Mouse (Mus musculus) layer of hippocampus, adult 11-12 months (tissue): ENCODE results near the gene Pitpna.
"Not testable (repeated sequence)": the region's sequence is repeated elsewhere in the genome, so short reads cannot be mapped to it uniquely, and the experiment has no call there.

Source experiments
- DNase-seq: peaks from one replicate; pipeline ENCODE4 v3.0.0; 2022; ENCODE audit warnings: low spot score

Pitpna gene

DNA sequence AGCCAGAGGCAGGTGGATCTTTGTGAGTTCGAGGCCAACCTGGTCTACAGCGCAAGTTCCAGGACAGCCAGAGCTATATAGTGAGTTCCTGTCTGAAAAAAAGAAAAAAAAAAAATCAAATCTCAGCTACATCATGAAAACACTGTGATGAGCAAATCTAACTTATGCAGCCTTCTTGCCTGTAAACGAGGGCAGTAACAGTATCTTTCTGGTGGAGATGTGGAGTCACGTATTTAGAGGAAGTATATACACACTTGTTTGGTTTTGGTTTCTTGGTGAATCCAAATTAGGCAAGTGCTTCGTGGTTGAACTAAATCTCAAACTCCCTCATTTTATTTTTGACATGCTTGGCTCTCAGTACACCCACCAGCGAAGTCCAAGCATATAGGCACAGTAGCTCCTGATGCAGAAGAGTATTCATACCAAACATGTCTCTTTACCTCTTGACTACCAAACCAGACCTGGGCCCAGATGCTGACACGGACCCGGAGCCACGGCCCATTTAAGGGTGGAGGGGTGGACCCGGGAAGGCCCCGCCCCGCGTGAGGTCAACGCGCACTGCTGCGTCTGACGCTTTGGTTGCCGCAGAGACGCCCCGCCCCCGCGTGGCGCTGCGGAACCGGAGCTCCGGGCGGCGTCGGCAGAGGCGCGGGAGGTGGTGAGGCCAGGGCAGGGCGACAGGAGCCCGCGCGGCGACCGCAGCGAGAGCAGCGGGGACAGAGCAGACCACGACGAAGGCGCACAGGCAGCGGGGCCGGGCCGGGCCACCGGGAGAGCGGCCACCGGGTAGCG, at the start of gene Pitpna:
Pitpna (plus strand) TSS at position 605 of the 792 bp plus-strand sequence.
- DNase-seq, result peak; percentile 96

DNA sequence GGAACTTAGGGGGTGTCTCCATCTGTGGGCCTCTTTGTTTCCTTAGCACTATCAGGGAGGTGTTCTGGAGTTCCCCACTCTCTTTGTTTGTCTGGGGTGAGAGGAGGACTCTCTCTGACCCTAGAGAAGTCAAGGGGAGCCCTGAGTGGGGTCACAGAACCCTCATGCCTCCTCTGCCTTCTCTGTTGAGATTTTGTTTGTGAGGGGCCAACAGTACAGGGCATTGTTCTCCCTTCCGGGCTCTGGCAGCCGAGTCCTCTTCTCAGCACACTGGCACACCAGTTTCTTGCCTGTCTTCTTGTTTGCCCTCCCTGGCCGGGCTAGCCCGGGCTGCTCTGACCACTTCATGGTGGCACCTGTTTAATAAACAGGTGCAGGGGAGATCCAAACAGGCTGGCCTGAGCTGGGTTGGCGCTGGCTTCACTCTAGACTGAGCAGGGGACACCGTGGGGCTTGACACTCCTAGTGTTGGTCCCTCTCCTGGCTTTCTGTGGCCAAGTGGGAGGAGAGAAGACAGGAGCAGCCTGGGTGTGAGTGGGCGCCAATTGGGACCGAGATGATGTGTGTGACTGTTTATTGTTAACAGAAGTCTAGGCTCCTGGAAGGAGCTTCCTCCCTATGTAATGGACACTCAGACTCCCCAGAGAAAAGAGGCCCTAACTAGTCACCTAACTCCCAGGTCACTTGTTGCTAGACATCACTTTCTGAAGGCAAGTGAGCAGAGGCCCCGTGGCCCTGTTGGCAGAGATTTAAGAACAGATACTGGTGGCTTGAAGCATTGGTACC, 49.5 kb upstream of the Pitpna start:
- no peak for DNase-seq

DNA sequence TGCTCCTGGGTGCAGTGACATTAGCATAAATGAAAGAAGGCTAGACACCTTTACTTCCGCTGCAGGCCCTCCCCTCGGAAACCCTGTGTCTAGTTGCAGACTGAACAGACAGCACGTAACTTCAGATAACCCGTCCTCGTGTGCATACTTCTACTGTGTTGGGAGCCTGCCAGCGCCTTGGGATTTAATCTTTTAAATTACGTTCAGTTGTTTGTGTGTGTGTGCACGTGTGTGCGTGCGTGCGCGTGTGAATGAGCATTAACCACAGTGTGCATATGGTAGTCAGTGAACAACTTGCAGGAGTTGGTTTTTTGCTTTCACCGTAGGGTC, 49.0 kb upstream of the Pitpna start:
- no peak for DNase-seq

DNA sequence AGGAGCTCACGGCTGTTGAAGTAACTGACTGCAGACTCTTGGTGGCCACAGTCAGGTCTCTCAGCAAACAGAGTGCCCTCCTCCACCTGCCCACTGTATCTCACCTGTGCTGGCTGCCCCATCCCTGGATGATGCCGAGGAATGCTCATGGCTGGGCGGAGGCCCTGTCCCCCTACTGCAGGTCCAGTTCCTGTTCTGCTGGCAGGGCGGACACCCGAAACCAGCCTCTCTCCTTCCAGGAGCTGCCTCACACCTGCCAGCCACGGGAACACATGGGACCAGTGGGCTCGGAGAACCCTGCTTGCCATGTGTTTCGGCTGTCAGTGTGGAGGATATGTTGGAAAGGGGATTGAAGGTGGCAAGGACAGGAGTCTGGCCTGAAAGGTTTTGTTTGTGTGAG, 47.7 kb upstream of the Pitpna start:
- DNase-seq, result no peak

DNA sequence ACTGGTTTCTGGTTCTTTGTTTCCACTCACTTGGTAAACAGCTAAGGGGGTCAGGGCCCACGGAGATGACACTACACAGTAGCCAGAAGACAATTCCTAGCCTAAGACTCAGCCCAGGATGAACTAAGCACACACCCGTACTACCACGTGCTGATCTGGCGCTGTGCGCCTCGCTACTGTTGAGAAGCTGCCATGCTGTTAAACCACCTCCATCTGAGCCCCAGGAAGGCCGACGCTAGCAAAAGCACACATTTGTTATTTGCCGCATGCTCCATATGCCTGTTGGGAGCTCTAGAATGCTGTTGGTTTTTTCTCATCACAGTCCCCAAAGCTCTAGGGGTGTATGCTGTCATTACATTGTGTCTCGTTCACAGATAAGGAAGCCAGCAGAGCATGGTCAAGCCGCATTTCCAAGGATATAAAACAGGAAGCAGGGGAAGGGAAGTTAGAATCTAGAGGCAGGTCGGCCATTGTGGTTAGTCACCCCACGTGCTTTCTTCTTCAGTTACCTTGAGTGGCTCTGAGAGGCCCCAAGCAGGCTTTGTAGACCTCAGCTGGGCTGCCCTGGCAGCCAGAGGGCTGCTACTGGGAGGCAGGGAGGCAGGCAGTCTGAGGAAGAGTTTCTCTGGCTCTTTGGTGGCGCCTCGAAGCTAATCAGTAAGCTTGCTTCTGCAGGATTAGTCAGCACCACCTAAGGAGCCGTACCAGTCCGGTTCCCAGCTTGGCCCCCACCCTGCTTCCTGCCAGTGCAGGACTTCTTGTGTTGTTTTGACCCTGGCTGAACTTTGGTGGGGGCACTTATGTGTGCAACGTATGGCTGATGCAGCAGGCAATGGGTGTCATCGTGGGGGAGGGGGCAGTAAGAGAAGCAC, 47.0 kb upstream of the Pitpna start:
- peak; percentile 71 for DNase-seq

DNA sequence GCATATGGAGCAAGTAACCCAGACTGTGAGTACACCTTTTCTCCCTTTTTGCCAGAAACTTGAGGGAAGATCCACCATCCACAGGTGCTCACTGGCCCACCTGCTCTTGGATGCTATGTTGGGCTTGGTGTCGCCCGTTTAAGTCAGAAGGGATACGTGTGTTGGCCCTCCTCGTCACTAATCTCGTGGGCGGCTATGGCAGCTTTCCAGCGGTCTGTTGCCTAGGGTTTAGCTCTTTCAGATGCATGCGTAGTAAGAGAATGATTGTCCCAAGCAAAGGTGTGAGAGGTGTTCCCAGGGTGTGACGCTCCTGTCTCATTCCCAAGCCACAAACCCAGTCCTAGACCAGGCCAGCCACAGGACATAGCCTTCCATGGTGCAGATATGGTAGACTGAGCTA, 43.2 kb upstream of the Pitpna start:
- DNase-seq, result no peak

DNA sequence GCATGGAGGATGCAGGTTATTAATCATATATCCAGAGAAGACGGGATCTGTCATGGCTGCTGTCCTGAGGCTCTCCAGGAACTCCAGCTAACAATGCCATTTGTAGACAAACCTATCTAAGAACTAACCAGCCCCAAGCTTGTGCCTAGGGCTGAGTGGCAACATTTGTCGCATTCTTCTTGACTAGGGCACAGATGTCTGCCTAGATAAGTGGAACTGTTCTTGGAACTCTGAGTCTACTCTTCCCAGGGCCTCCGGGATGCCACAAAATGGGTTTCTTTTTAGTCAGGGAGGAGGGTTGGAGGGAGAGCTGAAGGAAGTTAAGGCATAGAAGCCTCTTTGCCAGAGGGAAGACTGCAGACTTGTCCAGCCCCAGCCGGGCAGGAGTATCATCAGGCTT, 41.8 kb upstream of the Pitpna start:
- no peak for DNase-seq

DNA sequence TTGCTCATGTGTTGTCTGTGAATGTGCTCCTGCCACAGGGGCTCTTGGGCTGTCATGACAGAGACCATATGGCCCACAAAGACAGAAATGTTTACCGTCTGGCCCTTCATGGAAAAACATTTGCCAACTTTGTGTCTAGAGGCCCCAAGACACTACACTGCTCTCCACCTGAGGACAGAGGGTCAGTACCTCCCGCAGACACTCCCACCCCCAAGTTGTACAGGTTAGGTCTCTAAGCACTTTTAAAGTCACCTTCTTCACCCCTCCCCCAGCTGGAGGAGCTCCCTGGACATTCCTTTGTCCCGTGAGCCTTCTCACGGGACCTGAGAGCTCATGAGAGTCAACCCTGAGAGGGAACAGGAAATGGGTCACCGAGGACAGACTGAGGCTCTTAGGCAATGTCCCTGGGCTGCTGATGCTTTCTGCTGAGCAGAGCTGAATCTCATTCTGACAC, 38.2 kb upstream of the Pitpna start:
- no peak for DNase-seq

DNA sequence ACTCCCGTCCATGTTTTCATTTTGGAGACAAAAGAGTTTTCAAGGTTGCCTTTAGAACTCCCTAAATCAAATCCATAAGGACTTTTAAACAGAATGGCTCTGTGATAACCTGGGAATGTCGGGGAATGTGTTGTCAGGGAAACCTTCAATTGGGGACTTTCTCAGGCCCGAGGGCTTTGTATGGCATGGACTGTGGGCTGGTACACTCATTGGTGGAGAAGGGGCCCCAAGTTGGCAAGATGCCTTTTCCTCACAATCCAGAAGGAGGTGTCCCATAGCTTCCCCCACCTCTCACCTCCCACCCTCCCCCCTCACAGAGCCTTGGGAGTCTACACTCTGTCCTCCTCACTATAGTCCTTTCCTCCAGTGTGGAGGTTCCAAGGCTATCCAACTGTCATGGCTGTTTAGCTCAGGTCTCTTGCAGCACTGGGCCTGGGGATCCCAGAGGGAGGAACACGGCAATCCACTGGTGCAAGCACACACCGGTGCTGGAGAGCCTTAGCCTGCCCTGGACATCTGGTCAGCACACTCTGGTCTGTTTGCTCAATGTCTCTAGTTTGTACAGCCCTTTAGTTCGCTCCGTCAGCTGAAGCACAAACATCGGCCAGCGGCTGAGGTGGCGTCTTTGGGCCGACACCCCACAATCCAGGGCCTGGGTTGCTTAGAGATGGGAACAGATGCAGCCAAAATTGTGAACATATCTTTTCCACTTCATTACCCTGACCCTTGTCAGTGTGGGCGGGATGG, 37.5 kb upstream of the Pitpna start:
- no peak for DNase-seq

DNA sequence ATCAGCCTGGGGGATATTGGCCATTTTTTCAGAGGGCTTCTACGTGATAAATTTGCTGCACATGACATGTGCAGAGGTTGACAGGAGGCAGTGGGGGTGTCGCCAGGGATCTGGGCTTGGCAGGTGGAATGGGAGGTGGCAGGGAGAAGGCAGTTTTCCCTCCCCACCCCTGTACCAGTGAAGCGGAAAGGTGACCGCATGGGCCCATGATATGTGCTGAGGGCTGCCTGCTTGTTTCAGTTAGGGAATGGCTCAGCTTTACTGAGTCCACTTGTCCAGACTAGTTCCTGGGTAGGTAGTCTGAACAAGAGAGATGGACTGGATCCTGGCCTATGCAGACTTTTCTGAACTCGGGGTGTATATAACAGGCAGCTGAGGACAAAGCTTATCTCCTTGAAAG, 36.6 kb upstream of the Pitpna start:
- no peak for DNase-seq

DNA sequence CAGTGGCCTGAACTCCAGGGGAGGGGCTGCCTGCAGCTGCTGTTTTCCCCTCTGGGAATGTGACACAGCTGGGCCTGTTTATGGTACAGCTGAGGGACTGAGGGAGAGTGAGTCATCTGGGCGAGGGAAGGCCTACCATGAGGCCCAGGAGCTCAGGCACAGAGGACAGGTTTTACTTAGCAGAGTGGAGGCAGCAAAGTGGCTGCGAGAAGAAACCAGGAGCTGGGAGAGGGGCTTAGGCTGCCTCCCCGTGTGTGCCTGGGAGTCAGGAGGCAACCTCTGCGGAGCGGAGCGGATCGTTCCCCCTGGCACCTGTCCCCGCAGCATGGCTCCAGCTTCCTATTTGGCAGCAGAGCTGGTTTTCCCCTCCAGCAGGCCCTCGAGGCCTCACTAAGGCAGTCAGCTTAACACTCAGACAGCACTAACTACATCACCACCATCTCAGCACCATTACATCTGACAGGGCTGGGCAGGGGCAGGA, 35.9 kb upstream of the Pitpna start:
- no peak for DNase-seq

DNA sequence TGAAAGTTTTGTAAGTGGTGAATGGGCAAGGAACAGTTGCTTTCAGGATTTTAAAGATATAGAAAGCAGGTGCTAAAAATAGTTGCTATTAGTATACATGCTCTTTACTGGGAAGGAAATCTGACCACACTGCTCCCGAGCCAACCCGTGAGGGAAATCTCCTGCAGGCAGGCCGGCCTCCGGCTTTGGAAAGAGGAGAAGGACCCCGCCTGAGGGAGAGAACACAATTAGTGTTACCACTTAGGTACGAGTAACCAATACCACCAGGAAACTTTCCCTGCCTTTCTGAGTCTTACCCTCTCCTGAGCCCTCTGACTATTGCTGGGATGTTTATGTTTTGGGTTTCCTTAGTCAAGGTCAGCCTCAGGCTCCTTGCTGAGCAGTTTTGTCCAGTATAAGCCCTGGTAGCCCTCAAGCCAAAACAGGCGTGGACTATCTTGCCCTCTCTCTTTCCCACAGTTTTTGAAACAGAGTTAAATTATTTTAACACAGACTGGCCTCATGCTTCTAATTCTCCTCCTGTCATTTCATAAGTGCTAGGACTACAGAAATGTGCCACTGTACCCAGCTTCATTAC, 34.9 kb upstream of the Pitpna start:
- DNase-seq, result no peak

DNA sequence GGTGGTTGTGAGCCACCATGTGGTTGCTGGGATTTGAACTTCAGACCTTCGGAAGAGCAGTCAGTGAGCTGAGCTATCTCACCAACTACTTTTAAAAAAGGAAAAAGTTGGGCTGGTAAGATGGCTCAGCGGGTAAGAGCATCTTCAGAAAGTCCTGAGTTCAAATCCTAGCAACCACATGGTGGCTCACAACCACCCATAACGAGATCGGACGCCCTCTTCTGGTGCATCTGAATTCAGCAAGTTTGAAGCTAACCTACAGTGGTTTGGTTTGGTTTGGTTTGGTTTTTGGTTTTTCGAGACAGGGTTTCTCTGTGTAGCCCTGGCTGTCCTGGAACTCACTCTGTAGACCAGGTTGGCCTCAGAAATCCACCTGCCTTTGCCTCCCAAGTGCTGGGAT, 31.9 kb upstream of the Pitpna start:
- DNase-seq, result not testable (repeated sequence)

DNA sequence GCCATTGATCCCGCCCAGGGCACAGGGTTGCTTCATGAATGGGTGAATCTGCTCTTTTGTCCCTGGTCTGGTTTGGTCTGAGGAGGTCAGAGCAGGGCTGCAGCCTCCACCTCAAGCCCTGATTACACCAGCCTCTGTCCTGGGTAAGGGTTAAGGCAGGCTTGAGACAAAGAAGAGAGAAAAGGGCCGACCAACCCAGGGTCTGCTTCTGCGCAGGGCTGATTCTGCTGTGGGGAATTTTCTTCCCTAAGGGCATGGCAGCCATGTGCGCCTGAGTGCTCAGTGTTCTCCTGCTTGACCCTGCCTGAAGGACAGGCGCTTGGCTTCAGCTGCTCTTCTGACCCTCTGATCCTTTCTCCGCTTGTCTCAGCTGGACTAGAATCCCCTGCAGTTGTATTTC, 30.8 kb upstream of the Pitpna start:
- no peak for DNase-seq

DNA sequence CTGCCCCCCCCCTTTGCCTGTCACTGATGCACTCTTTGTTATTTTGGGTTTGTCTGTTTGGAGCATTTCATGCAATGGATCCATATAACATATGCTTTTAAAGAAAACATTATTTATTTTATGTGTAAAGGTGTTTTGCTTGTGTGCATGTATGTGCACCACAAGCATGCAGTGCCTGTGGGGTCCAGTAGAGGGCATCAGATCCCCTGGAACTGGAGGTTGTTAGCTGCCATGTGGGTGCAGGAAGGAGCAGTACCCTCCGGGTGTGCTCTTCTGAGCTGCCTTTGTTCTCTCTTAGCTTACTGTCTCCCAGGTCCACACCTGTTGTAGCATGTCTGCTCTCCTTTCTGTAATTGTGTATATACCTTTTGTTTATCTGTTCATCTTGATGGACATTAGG, 29.8 kb upstream of the Pitpna start:
- no peak for DNase-seq

DNA sequence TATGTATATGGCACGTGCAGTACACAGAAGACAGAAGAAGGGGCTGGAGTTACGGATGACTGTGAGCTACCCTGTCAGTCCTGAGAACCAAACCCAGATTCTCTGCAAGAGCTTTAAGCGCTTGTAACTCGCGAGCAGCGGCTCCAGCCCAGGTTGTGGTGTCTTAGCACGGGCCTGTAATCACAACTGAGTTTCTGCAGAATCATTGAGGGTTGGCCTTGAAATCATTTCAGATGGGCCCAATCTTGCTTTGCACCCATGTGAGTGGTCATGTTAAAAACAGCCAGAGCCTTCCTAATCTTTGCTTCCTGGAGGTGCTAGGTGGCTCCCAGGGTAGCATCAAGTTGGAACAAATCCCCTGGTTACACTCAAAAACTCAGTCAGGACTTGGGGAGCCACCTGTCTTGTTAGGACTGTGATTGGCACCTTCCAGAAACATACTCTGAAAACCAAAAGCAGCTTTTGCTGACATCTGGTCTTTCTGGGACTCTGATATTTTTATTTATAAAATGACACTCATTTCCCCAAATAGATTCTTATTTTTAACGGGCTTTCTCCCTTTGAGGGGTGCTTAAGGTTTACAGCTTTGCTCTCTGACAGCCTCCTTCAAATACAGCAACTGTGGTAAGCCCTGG, 27.9 kb upstream of the Pitpna start:
- no peak for DNase-seq

DNA sequence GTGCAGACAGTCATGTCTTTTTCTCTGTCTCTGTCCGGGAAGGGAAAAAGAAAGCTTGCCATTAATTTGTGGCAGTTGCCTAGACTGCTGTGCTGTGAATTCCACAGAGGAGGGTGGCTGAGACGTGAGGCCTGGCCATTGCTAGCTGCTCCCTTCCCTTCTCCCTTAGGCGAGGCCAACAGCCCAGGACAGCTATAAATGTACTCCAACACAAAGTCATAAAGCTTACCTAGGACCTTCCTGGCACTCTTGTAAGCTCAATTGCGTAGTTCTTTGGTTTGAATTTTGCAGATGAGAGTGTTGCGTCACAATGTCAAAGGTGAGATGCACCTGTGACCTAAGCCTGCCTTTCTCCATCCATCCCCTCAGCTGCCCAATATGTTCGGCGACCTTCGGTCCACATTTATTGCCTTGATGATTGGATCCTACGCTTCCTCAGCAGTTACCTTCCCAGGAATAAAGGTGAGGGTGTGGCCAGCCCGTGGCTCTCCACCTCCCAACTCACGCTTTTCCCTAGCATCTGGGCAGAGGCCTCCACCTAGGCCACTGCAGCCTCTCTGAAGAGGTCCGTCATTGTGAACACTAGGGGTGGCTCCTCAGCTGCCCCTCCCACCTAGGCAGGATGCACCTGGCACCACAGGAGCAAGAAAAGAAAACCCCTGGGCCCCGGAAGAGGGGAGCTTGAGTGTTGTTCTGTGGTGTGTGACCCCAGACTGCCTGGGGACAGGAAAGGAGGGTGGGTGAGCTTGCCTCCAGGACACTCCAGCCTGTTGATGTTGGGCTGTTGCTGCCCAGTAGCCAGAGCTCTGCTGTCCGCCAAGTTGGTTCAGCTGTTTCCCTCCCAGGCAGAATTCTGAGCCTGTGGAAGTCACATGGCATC, 27.1 kb upstream of the Pitpna start:
- no peak for DNase-seq

DNA sequence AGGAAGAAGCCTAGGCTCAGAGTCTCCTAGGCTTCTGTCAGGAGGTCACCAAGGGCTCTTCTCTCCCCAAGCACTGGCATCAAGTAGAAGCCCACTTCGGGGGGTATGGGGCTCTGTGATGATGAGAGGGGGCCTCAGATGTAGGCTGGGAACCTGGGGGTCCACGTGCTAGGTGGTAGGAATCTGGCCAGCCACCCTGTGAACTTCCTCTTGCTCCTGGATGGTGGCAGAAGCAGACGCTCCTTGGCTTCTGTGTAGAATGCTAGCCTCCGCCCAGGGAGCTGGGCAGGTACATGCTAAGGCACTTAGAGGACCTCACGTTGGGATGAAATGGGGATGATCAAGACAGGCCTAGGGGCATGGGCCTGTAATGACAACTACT, 26.5 kb upstream of the Pitpna start:
- DNase-seq, result no peak

DNA sequence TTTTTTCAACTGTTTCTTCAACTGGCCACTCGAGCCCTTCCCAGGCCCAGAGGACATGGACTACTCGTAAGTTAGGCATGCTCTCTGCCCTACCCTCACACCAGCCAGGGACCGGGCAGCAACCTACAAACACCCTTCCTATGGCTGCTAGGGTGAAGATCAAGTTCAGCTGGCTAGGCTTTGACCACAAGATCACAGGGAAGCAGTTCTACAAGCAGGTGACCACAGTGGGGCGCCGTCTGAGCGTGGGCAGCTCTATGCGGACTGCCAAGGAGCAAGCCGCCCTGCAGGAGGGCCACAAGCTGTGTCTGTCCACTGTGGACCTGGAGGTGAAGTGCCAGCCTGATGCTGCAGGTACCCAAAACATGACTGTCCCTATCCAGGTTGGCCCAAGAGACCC, 25.1 kb upstream of the Pitpna start:
- no peak for DNase-seq
